Mouse (Mus musculus) MEL (cell line): ENCODE data around the gene Areg. TPM values are rescaled to one million over a fixed set of nuclear protein-coding genes. Genes with fewer than 3 reads are reported as not detected.

Source experiments
- DNase-seq: peaks from one replicate; pipeline ENCODE4 v3.0.0; 2011; ENCODE audit warnings: low read depth, low spot score
- H3K27ac ChIP-seq: 2 replicates; pipeline ENCODE4 v1.5.1; 2012; ENCODE audit warnings: low read depth, mild to moderate bottlenecking, control low read depth, low read length, moderate library complexity; ENCODE audit not compliant: control insufficient read depth
- H3K27me3 ChIP-seq, 2 experiments: fragments of 150-350 bp in 1 of 2; sonication (generic) in 1 of 2; 2 replicates each; pipeline ENCODE4 v1.6.1; 2012; ENCODE audit warnings: low read length in 2 of 2, mild to moderate bottlenecking in 2 of 2, improper control_type of control experiment in 1 of 2, moderate library complexity in 1 of 2; ENCODE audit not compliant: insufficient read depth in 2 of 2, control insufficient read depth in 1 of 2
- H3K36me3 ChIP-seq, 2 experiments: 2 replicates each; pipeline ENCODE4 v1.6.1; 2012 to 2014; ENCODE audit warnings: low read length in 2 of 2, improper control_type of control experiment in 1 of 2, inconsistent platforms in 1 of 2, mild to moderate bottlenecking in 1 of 2; ENCODE audit not compliant: insufficient read depth in 2 of 2, control insufficient read depth in 1 of 2
- H3K4me1 ChIP-seq, 2 experiments: fragments of 150-350 bp in 1 of 2; sonication (generic) in 1 of 2; 2 replicates each; pipeline ENCODE4 v1.6.1; 2012; ENCODE audit warnings: low read length in 2 of 2, improper control_type of control experiment in 1 of 2, mild to moderate bottlenecking in 1 of 2; ENCODE audit not compliant: insufficient read depth in 2 of 2, control insufficient read depth in 1 of 2
- H3K4me3 ChIP-seq, 2 experiments: fragments of 150-350 bp in 1 of 2; sonication (generic) in 1 of 2; 2 replicates each; pipeline ENCODE4 v1.5.1; 2012; ENCODE audit warnings: low read depth in 2 of 2, low read length in 2 of 2, mild to moderate bottlenecking in 2 of 2, moderate library complexity in 2 of 2, control low read depth in 1 of 2, improper control_type of control experiment in 1 of 2; ENCODE audit not compliant: control insufficient read depth in 1 of 2, insufficient read depth in 1 of 2
- H3K79me2 ChIP-seq: 2 replicates; pipeline ENCODE4 v1.6.1; 2012; ENCODE audit warnings: mild to moderate bottlenecking, low read length, moderate library complexity; ENCODE audit not compliant: control insufficient read depth, poor library complexity, insufficient read depth
- H3K9ac ChIP-seq: 2 replicates; pipeline ENCODE4 v1.6.1; 2012; ENCODE audit warnings: low read depth, mild to moderate bottlenecking, control low read depth, low read length, moderate library complexity; ENCODE audit not compliant: control insufficient read depth, poor library complexity, severe bottlenecking
- H3K9me3 ChIP-seq: fragments of 150-350 bp; sonication (generic); replicated peaks from 2 replicates; pipeline ENCODE4 v1.6.1; 2012; ENCODE audit warnings: mild to moderate bottlenecking, low read length, improper control_type of control experiment, moderate library complexity; ENCODE audit not compliant: insufficient read depth
- E2F4 ChIP-seq: IDR thresholded peaks from 2 replicates; pipeline ENCODE4 v1.6.1; 2011; ENCODE audit warnings: low read depth, low read length, improper control_type of control experiment, borderline replicate concordance
- EP300 ChIP-seq, 2 experiments: IDR thresholded peaks; 2 replicates each; pipeline ENCODE4 v1.6.1; 2011; ENCODE audit warnings: improper control_type of control experiment in 2 of 2, low read length in 2 of 2, low read depth in 1 of 2, mild to moderate bottlenecking in 1 of 2
- ETS1 ChIP-seq: IDR thresholded peaks from 2 replicates; pipeline ENCODE4 v1.6.1; 2012; ENCODE audit warnings: low read depth, mild to moderate bottlenecking, inconsistent platforms, low read length, improper control_type of control experiment, moderate library complexity
- GATA1 ChIP-seq: IDR thresholded peaks from 2 replicates; pipeline ENCODE4 v1.6.1; 2011; ENCODE audit warnings: low read depth, low read length, improper control_type of control experiment
- HCFC1 ChIP-seq: IDR thresholded peaks from 2 replicates; pipeline ENCODE4 v1.6.1; 2012; ENCODE audit warnings: low read depth, mild to moderate bottlenecking, inconsistent platforms, low read length, improper control_type of control experiment, moderate library complexity
- MAFK ChIP-seq: IDR thresholded peaks from 2 replicates; pipeline ENCODE4 v1.6.1; 2011; ENCODE audit warnings: low read depth, mild to moderate bottlenecking, low read length, improper control_type of control experiment, borderline replicate concordance
- MAX ChIP-seq: IDR thresholded peaks from 2 replicates; pipeline ENCODE4 v1.6.1; 2011; ENCODE audit warnings: low read length, improper control_type of control experiment
- MAZ ChIP-seq: IDR thresholded peaks from 2 replicates; pipeline ENCODE4 v1.6.1; 2012; ENCODE audit warnings: low read depth, mild to moderate bottlenecking, inconsistent platforms, low read length, improper control_type of control experiment
- MXI1 ChIP-seq: IDR thresholded peaks from 2 replicates; pipeline ENCODE4 v1.6.1; 2011; ENCODE audit warnings: mild to moderate bottlenecking, low read depth, low read length, improper control_type of control experiment
- NELFE ChIP-seq: IDR thresholded peaks from 2 replicates; pipeline ENCODE4 v1.6.1; 2011; ENCODE audit warnings: low read depth, low read length, improper control_type of control experiment
- NRF1 ChIP-seq: IDR thresholded peaks from 2 replicates; pipeline ENCODE4 v1.6.1; 2014; ENCODE audit warnings: low read depth, mild to moderate bottlenecking, inconsistent platforms, low read length, improper control_type of control experiment, moderate library complexity; ENCODE audit not compliant: poor library complexity, insufficient read depth, severe bottlenecking
- POLR2AphosphoS5 ChIP-seq: IDR thresholded peaks from 2 replicates; pipeline ENCODE4 v1.6.1; 2012; ENCODE audit warnings: low read depth, borderline replicate concordance, mild to moderate bottlenecking, inconsistent platforms, low read length, moderate library complexity, mixed read lengths
- RAD21 ChIP-seq: IDR thresholded peaks from 2 replicates; pipeline ENCODE4 v1.6.1; 2011; ENCODE audit warnings: mild to moderate bottlenecking, low read depth, low read length, improper control_type of control experiment
- TAL1 ChIP-seq: IDR thresholded peaks from 2 replicates; pipeline ENCODE4 v1.6.1; 2012; ENCODE audit warnings: mild to moderate bottlenecking, inconsistent platforms, low read length, moderate library complexity, mixed read lengths
- TBP ChIP-seq: IDR thresholded peaks from 2 replicates; pipeline ENCODE4 v1.8.0; 2011; ENCODE audit warnings: low read depth, low read length, improper control_type of control experiment
- ZKSCAN1 ChIP-seq: IDR thresholded peaks from 2 replicates; pipeline ENCODE4 v1.6.1; 2012; ENCODE audit warnings: low read depth, mild to moderate bottlenecking, inconsistent platforms, low read length, improper control_type of control experiment, moderate library complexity
- ZMIZ1 ChIP-seq: IDR thresholded peaks from 2 replicates; pipeline ENCODE4 v1.6.1; 2012; ENCODE audit warnings: low read depth, mild to moderate bottlenecking, inconsistent platforms, low read length, improper control_type of control experiment, moderate library complexity
- ZNF384 ChIP-seq: IDR thresholded peaks from 2 replicates; pipeline ENCODE4 v1.6.1; 2012; ENCODE audit warnings: low read depth, mild to moderate bottlenecking, inconsistent platforms, low read length, improper control_type of control experiment
- polyA plus RNA-seq, 2 experiments: library from polyadenylated mRNA; stranded (reverse) in 1 of 2; unstranded in 1 of 2; fragments of >175 nt in 1 of 2; fragments of >200 nt in 1 of 2; gene quantifications; 2 replicates each; pipeline versions ENCODE4 v1.2.1 to v1.2.4; 2012; ENCODE audit warnings: low replicate concordance in 2 of 2, low read depth in 1 of 2; ENCODE audit not compliant: insufficient read length in 2 of 2, insufficient read depth in 1 of 2, missing spikeins in 1 of 2
- total RNA-seq: library from RNA; depleted of rRNA; stranded (reverse); fragments of 300-350 nt; gene quantifications from 2 replicates; pipeline ENCODE4 v1.2.3, GENCODE M21; 2012

Areg gene
- total and polyA plus RNA-seq, 3 experiments: not detected

DNA sequence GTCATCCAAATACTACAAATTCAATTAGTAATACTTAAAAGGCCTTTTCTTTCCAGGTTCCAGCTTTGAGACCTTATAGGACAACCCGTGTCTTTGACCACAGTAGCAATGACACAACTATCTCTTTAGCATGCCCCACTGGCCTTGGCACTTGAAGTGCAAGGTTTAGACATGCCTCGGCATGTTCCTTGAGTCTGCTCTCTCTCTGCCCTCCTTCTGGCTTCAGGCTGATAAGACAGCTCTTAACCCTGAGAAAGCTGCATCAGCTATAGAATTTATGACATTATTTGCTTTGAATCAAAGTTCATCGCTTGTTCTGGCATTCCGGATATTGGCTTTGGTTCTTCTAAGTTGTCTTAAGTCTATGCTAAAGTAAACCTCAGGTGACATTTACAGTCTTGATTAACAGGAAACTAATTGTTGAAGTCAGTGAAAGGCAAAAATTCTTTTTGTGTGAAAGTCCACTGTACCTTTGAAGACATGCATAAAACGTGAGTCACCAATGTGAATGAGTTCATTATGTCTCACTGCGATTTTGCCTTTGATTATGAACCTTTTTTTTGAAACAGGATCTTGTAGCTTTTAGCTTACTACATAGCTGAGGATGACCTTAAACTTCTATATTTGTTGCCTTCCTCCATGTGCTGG, 29.3 kb upstream of the Areg start:
- Histone ChIP-seq H3K36me3 (no peaks in the 10 kb centered on the region), H3K27ac (no peak overlapping the region), H3K79me2 (no peaks in the 10 kb centered on the region), H3K4me1 (no peaks in the 10 kb centered on the region), H3K9me3 (no peaks in the 10 kb centered on the region), H3K27me3 (no peaks in the 10 kb centered on the region; a peak in 2 of 4 replicates), H3K4me3 (no peak overlapping the region), H3K9ac (no peak overlapping the region)
- TF ChIP-seq MAFK (no peak), ZMIZ1 (no peak), NRF1 (no peak), EP300 (IDR thresholded peaks at IDR 0.05; ENCODE audit: low read depth in 1 of 2, low read length in 2 of 2) (no peak), RAD21 (no peak), ZKSCAN1 (no peak), HCFC1 (no peak), MAX (no peak), ZNF384 (no peak), POLR2AphosphoS5 (no peak), MAZ (no peak), E2F4 (no peak), ETS1 (no peak), TAL1 (no peak), GATA1 (no peak), NELFE (no peak), MXI1 (no peak)
- DNase-seq: no peak

DNA sequence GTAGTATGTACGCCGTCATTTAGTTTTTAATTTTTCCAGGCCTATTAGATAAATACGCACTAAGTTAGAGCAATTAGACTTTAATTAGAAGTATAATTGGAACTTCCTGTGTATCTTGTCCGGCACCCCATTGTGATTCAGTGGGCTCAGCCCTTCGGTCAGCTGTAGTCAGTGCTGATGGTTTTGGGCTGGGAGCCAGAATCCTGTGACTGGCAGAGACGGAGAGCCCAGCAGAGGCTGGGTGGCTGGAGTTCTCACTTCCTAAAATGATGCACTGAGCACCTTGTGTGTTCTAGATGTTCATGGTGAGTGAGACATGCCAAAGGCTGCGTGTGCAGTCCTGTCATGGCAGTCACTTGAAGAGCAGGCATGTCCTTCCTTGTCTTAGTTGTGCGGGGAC, 28.4 kb upstream of the Areg start:
- Histone ChIP-seq H3K36me3 (no peaks in the 10 kb centered on the region), H3K9ac (no peak overlapping the region), H3K4me1 (no peaks in the 10 kb centered on the region), H3K9me3 (no peaks in the 10 kb centered on the region), H3K79me2 (no peaks in the 10 kb centered on the region), H3K27me3 (no peaks in the 10 kb centered on the region; a peak in 2 of 4 replicates), H3K27ac (no peak overlapping the region), H3K4me3 (no peak overlapping the region)
- no peak for TF ChIP-seq TBP
- no peak for DNase-seq
